Mouse (Mus musculus): ENCODE data around the gene Hist1h3d. TPM values are rescaled to one million over a fixed set of nuclear protein-coding genes. Genes with fewer than 3 reads are reported as not detected.
A peak's percentile ranks its signal among the peaks of the same experiment; 100 is the strongest.
"Not testable (repeated sequence)": the region's sequence is repeated elsewhere in the genome, so short reads cannot be mapped to it uniquely, and the experiment has no call there.

Gene Hist1h3d
- polyA plus RNA-seq, 1 experiment: 2.5 TPM

- peak; percentile 65 for DNase-seq (ENCODE audit: low spot score)
Observed at GRCm38 (mm10) chr13:23585029-23585441, 9.5 kb downstream of the Hist1h3d start.

GRCm38 (mm10) chr13:23585442-23586098 is 10.0 kb downstream of the Hist1h3d start:
- DNase-seq (ENCODE audit: low spot score): peak; percentile 48

DNA sequence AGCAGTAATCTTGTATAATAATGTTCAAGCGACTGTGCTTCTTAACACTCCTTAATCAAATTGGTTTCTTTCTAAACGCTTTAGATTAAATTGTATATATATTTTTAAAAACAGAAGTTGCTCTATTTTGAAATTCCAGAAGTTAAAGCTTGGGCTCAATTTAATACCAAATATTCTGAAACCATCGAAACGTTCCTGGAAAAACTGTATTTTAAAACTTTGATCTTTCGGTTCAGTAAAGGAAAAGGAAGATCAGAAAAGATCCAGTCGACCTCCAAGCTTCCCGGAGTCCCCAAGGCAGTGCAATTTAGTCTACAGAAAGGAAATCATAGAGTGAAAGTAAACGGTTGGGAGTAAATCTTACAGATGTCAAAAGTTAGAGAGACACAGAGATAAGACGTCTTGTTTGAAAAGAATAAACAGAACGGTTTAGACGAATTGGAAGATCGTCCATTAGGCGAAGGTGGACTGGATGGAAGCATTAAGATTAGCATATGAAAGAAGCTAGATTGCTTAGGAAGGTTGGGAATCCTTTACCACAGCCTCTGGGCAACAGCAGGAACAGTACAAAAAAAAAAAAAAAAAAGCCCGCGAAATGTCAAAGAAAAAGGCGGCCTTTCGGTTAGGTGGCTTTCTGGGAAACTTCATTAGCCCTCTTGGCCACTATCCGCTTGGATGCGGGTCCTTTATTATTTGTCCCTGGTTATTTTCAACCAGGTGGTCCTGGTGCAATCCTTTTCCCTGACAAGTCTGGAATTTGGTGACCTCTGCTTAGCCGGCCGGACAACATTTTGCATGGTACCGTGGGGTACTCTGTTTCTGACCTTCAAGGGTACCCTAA is 10.8 kb downstream of the Hist1h3d start:
- DNase-seq (ENCODE audit: low spot score): no peak

DNA sequence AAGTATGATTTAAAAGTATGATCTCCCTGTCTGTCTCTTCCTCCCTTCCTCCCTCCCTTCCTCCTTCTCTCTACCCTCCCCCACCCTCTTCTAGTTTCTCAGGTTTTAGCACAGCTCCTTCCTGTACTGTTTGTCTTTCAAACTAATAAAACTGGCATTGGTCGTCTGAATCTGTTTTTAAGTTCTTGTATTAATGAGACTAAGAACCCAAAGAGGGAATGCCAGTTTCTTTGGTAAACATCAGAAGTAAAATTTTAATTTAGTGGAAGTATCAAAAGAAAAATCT is 11.3 kb downstream of the Hist1h3d start:
- no peak for DNase-seq (ENCODE audit: low spot score)

- DNase-seq (ENCODE audit: low spot score): no peak
Observed at GRCm38 (mm10) chr13:23591206-23591605, 15.6 kb downstream of the Hist1h3d start.

GRCm38 (mm10) chr13:23591886-23592285 is 16.3 kb downstream of the Hist1h3d start:
- not testable (repeated sequence) for DNase-seq (ENCODE audit: low spot score)

- no peak for DNase-seq (ENCODE audit: low spot score)
Observed at GRCm38 (mm10) chr13:23592614-23593013, 17.1 kb downstream of the Hist1h3d start.

DNA sequence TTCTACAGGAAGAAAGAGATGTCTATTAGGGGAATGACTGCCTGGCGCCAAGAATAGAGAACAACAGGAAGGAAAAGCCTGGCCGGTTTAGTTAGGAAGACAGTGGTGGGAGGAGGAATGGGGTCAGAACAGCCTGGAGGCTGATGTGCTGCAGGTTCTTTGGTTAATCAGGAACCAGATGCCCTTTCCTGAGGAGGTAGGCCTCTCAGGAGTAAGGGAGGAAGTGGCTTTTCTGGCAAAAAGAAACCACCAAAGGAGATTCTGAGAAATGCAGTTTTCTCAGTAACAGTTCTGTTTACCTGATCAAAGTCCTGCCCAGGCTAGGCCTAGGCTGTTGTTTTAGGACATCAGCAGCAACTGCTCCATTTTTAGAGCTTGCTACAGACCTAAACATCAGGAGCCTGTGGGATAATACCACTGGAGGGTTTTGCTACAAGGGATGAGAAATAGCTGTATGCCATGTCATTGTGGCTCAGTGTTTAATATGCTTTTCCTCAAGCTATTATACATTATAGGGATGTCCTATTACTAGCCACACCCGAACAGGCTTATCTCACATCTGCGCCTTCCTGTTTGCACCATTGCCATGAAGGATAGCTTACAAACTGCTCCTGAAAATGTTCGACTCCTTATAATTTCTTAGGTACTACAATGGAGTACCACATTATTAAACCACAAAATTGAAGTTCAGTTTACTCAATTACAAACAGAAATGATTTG is 17.6 kb downstream of the Hist1h3d start:
- no peak for DNase-seq (ENCODE audit: low spot score)

DNA sequence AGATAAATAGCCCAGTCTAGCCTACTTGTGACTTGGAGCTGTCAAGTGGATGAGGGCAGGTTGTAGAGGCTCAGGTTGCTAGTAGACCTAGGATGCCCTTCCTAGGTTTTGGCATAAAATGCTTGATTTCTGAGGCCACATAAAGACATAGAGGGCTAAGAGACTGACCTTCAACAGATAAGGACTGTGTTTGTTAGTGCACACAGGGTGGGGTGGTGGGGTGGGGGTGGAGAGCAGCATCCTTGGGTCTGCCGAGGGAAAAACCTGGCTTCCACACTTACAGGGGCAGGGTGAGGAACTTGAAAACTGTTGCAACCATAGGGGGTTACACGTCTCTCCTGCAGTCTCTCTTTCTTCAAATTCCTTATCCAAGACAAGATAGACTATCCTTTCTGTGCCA is 19.6 kb downstream of the Hist1h3d start:
- DNase-seq (ENCODE audit: low spot score): no peak

GRCm38 (mm10) chr13:23595622-23596372 is 20.2 kb downstream of the Hist1h3d start:
- DNase-seq (ENCODE audit: low spot score): no peak

- peak; percentile 55 for DNase-seq (ENCODE audit: low spot score)
Observed at GRCm38 (mm10) chr13:23597957-23598356, 22.4 kb downstream of the Hist1h3d start.

- no peak for DNase-seq (ENCODE audit: low spot score)
Observed at GRCm38 (mm10) chr13:23603182-23603699, 27.7 kb downstream of the Hist1h3d start.

DNA sequence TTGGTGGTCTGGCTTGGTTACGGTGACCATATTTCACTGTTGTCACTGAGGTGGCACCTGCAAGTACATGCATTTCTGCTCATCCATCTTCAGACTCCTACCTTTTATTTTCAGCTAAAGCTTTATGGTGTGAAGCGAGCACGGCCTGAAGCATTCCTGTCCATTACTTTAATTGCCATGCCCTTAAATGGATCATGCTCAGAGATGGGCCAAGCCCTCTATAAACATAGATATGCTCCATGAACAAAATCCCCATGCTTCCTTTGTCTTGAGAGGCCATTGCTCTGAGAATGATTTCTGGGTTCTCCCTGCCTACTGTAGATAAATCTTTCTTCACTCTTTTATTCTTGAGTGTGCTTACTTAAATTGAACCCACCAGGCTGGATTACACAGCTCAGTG is 28.9 kb downstream of the Hist1h3d start:
- DNase-seq (ENCODE audit: low spot score): no peak

DNA sequence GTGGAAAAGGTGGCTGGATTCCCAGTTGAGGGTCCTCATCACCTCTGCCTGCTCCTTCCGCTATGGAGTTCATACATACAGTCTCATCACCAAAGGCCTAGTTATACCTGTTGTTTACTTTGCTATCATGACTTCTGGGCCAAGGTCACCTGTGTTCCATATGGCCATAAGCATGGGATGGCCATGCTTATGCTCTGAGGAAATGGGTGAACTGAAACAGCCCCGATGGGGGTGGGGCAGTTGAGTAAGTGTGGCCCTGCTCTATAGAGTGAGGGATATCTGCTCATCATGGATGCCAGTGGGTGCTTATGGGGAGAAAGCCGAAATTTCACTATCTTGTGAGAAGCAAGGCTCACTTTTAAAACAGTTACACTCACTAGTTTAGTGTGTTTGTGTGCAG is 29.5 kb downstream of the Hist1h3d start:
- DNase-seq (ENCODE audit: low spot score): no peak

DNA sequence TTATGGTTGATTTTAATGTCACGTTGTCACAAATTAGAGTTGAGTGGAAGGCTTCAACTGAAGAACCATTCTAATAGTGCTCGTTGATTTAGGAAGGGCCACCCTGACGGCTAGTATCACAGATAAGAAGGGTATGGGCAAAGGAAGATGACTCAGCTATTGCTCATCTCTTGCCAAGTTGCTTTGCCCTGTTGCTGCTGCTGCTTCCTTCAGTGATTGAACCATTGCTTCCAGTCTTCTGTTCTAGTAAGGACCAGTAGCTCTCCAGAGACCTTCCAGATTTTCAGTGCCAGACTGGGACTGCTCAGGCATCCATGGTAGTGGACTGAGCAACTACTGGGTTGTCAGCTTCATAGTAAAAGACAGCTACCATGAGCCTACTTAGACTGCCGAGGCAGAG is 33.6 kb downstream of the Hist1h3d start:
- DNase-seq (ENCODE audit: low spot score): no peak

GRCm38 (mm10) chr13:23609844-23610243 is 34.3 kb downstream of the Hist1h3d start:
- no peak for DNase-seq (ENCODE audit: low spot score)

GRCm38 (mm10) chr13:23610393-23610792 is 34.8 kb downstream of the Hist1h3d start:
- no peak for DNase-seq (ENCODE audit: low spot score)

DNA sequence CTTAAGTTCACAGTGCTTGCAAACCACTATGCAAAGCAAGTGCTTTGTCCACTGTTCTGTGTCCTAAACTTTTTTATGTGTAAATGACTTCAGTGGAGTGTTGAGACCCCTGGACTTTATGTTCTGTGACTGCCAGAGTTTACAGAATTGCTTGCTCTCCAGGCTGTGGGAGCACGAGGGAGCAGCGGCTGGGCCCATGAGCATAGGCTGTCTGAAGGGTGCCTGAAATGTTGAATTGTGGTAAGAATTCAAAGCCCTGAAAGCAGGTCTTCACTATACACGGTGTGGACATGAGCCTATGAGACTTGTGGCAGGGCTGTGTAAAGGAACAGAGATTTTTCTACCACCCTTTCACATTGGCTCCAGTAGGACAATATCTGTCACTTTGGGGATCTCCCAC is 36.1 kb downstream of the Hist1h3d start:
- DNase-seq (ENCODE audit: low spot score): no peak

DNA sequence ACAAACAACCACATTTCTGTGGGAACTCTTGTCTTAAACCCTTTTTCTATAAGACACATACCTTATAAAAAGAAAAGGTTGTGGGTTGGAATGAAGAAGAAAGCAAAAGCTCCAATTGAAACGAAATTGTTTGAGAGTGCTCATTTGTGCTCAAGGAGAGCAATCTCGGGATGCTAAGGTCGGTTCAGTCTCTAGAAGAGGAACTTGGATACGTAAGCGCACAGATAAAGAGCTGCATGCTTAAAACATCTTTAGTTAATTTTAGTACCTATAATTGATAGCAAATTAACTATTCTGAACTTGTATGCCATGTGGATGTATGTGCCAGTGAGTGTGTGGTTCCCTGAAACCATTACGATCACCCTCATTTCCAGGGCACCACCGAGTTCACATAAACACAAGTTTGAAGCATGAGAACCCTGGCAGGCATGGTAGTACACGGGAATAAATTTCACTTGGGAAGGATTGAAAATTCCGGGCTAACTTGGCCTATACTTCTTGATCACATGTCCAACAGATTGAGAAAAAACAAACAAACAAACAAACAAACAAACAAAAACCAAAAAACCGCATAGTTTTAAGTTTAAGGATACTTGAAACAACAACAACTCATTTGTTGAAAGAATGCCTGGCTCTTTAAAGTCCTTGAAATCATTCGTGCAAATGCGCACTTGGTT is 44.6 kb downstream of the Hist1h3d start:
- DNase-seq (ENCODE audit: low spot score): no peak

DNA sequence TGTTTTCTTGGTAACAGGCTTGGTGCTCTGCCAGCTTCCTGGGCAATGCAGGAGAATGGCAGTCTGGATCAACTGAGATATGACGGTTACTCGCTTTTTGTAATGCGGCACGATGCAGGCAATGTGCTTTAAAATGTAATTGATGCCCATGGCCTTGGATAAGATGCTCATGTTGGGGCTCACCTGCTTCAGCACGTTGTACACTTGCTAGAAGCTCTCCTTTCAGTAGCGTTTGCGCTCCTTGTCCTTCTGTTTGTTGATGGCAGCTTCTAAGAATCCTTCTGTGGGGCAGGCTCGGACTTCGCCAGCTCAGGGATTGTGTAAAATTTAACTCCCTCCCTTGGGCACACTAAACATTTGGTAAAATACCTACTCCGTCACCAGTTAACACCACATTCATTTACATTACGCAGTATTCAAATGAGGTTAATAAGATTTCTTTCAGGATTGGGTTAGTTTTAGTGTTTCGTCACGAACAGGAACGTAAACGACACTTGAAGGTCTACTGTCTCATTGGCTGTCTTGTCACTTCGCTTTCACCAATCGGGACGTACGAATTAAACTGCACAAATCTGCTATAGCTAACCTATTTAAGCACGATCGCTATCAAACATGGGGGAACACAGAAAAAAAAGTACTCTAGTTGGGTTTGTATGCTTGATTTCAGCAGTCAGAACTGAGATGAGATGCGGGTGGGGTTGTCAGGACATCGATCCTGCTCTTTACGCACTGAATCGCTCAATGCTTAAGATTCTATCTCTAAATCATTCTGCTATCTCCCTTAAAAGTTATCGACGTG is 45.4 kb downstream of the Hist1h3d start, which contains the start of gene Hist1h2be:
TSS of gene Hist1h2be (minus strand) at position 392 of the 799 bp plus-strand sequence.
- peak; percentile 53 for DNase-seq (ENCODE audit: low spot score)
